Mouse (Mus musculus) Patski (cell line): ENCODE results near the gene Sema4a. TPM values are rescaled to one million over a fixed set of nuclear protein-coding genes. Genes with fewer than 3 reads are reported as not detected.

Experiments used
- ATAC-seq: fragments of 100-300 bp; one replicate; pipeline ENCODE4 v1.8.0; 2021
- CTCF ChIA-PET: fragments of 350-600 bp; sonication (Branson Sonifier 250); formaldehyde crosslinking; loops from one replicate; lab custom pipeline; 2022; ENCODE audit warnings: inconsistent platforms; lab: Charles Lee
- POLR2A ChIA-PET: fragments of 350-600 bp; sonication (Branson Sonifier 250); formaldehyde crosslinking; loops from one replicate; lab custom pipeline; 2022; ENCODE audit warnings: antibody characterized with exemption, inconsistent platforms; lab: Charles Lee
- DNase-seq: peaks from one replicate; pipeline ENCODE4 v3.0.0-alpha.2; 2011; ENCODE audit warnings: low read depth, low spot score
- H3K27me3 ChIP-seq: fragments of 371-371 bp; one replicate; pipeline ENCODE4 v1.5.1; 2021
- CTCF ChIP-seq: fragments of 100-300 bp; IDR thresholded peaks from one replicate; pipeline ENCODE4 v1.5.1; 2021
- in situ Hi-C: fragments of 300-500 bp; cut with MboI; formaldehyde crosslinking; loops from 3 replicates; pipeline ENCODE4 v1.11.1; 2018; ENCODE audit warnings: low pct_unique_long_range_greater_than_20kb, mixed read lengths
- polyA plus RNA-seq: library from polyadenylated mRNA; unstranded; gene quantifications from one replicate; pipeline ENCODE4 v1.2.3, GENCODE M21; 2021

Sema4a gene
- polyA plus RNA-seq, 1 experiment from 2014 or later = 6.6 TPM

DNA sequence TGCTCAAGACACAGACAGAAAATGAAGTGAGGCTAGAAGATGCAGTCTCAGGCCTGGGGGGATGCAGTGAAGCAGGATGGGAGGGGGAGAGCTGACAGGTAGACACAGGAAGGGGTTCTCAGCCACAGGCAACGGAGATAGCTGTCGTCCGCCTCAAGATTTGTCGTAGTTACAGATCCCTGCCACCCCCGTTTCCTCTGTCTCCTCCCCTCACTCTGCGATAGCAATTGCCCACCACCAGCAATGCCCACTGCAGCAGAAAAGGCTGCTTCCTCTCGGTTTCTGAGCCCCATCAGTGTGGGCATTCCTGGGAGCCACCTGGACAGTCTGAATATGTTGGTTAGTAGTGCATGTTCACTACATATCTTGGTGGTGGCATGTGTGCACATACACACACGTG lies 7.6 kb downstream of the Sema4a start:
- TF ChIP-seq CTCF = no peak
- ChIA-PET POLR2A (no interaction called here), CTCF (interaction anchor here (1.5 kb wide), 1 partner anchor 14 kb away, joined by 7 read pairs; no protein-coding TSS in a partner anchor)
- no peak for ATAC-seq
- in situ Hi-C loops = no loop called here
- DNase-seq = no peak
- no peaks in the 10 kb centered on the region for H3K27me3 ChIP-seq

DNA sequence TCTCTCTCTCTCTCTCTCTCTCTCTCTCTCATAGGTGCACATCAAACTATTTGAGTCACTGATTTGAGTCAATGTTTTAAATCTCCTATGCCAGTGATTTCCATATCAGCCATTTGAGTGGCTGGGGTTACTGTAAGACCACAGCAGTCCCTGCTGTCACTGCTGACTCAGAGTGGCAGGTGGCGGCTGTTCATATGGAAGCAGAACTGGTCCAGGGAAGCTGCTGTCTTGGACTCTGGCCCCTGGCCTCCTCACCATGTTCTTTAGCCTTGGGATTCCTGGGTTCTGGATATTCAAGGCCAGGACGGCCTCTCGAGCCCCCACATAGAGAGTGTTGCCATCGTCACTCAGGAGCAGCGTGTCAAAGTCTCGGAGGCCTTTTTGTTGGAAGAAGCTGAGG lies 8.3 kb downstream of the Sema4a start:
- no peak for TF ChIP-seq CTCF
- ChIA-PET CTCF (interaction anchor here (1.5 kb wide), 1 partner anchor 14 kb away, joined by 7 read pairs; no protein-coding TSS in a partner anchor), POLR2A (interaction anchor here (0.8 kb wide), 1 partner anchor 117 kb away, joined by 7 read pairs; the partner anchor contains the start of genes Smg5 and Tmem79)
- in situ Hi-C loops = no loop called here
- H3K27me3 ChIP-seq = no peaks in the 10 kb centered on the region
- ATAC-seq (no peak), DNase-seq (no peak)

DNA sequence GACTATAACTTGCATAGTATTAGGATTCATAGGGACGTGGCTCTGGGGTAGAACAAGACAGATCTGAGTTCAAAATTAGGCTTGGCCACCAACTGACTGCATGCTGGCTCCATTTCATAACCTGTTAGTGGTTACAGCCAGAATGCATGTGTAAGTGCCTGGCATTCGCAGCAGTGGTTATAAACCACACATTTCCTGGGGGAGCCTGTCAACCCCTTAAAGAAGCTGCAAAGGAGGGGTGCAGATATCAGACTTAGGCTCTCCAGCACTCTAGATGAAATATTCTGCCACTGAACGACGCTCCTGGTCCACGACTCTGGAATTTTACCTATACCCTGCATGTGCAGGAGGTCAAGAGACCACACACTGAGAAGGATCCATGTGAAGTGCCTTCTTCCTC lies 8.7 kb downstream of the Sema4a start:
- ChIA-PET POLR2A (interaction anchor here (0.8 to 0.9 kb wide), 2 partner anchors 8 to 116 kb away, joined by 3 to 7 read pairs; partner anchors contain the start of genes Sema4a, Smg5 and Tmem79), CTCF (interaction anchor here (0.7 to 1.1 kb wide), 2 partner anchors 15 to 25 kb away, joined by 3 read pairs; no protein-coding TSS in a partner anchor)
- H3K27me3 ChIP-seq = no peaks in the 10 kb centered on the region
- in situ Hi-C loops = no loop called here
- ATAC-seq = no peak
- no peak for TF ChIP-seq CTCF
- DNase-seq = no peak

DNA sequence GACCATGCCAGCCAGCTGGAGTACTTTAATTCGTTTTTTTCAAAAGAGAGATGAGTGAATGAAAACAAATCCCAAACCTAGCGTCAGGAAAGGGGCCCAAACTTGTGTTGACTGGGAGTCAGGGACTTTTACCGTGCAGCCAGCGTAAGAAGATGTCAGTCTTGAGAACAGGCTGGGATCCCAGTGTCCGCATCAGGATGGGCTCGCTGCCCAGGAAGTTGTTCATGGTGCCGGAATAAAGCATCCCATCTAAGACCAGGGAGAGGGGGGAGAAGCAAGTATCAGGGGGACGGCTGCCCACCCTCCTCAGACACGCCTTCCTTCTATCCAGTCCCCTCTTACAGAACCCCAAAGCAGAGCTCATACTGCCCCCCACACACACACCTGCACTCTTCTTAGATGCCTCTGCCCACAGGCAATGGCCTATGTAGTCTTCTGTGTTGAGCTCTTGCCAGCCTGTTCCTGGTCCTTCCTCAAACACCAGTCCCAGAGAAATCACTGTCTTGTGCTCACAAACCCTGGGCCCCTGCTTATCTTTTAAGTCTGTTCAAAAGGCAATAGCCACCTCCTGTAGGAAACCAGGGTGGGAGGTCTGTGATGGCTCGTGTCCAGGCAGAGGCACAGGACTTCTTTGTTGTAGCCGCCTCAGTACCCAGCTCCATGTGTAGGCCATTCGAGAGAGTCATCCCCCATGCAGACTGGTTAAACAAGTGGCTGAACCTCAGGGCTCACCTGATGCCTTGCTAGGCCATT lies 10.4 kb downstream of the Sema4a start:
- ChIA-PET CTCF (interaction anchor here (1.0 to 3.5 kb wide), 4 partner anchors 8 to 20 kb away, joined by 3 to 14 read pairs (median 6); no protein-coding TSS in a partner anchor), POLR2A (no interaction called here)
- in situ Hi-C loops = no loop called here
- ATAC-seq = no peak
- no peak for DNase-seq
- TF ChIP-seq CTCF = no peak
- H3K27me3 ChIP-seq = no peaks in the 10 kb centered on the region

DNA sequence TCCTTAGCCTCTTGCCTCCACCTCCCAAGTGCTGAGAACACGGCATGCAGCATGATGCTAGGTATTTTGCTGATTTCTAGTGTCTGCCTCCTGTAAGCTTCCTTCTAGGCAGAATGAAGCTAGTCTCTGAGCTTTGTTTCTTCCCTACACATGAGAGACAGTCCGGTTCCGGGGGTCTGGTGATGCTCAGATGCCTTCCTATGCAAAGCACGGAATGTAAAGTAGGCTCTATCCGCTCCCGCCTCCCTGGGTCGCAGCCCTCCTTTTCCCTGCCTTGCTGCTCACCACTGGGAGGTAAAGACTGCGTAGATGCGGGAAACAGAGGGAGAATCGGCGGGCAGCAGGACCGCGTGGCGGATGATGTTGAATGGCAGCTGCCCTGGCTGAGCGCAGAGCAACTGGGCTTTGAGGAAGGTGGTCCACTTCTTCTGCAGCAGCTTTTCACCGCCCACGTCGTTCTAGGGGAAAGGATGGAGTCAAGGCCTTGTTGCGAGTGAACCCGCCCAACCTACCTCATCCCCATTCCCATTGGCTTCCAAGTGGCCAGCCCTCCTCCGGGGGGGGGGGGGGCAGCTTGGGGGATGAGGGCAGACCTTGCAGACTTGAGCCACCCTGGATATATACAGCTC lies 11.5 kb downstream of the Sema4a start:
- no peak for TF ChIP-seq CTCF
- ChIA-PET POLR2A (no interaction called here), CTCF (interaction anchor here (1.4 to 3.5 kb wide), 5 partner anchors 9 to 43 kb away, joined by 3 to 14 read pairs (median 9); no protein-coding TSS in a partner anchor)
- in situ Hi-C loops = no loop called here
- no peaks in the 10 kb centered on the region for H3K27me3 ChIP-seq
- no peak for DNase-seq
- no peak for ATAC-seq

DNA sequence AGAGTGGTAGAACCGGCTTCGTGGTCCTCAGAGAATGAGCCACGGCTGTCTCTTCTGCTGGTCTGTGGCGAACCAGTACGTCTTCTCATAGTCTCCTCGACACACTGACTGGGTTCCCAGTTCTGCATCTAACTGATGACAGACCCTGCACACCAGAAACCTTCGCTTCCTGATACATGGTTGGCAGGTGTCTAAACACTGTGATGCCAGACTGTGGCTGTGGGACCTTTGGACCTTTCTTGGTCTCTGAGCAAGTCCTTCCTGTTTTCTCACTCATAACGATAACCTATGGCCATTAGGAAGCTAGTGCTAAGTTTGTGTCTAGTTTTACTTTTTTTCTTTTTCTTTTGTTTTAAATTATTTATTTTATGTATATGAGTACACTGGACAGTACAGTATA lies 12.5 kb downstream of the Sema4a start:
- in situ Hi-C loops = no loop called here
- POLR2A ChIA-PET = no interaction called here

DNA sequence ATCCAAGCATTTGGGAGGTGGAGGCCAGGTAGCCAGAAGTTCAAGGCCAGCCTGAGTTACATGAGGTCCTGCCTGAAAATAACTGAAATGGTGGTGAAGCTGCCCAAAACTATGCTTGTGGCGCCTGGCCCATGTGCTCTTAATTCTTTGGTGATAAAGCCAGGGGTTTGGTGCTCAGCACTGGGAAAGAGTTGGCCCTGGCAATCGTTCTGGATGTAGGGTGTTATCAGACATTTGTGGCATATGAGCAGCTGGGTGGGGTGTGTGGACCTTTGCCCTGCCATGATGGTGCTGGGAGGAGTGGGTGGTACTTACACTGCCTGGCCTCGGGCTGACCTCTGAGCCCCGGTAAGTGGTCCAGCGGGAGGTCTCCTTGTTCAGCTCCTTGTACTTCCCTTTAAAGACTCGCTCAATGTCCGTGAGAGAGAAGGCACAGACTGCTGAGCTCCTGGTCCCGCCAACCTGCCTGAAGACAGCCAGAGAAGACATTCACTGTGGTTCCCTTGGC lies 13.3 kb downstream of the Sema4a start:
- CTCF ChIA-PET = interaction anchor here (1.7 to 3.5 kb wide), 3 partner anchors 9 to 41 kb away, joined by 4 to 14 read pairs (median 10); no protein-coding TSS in a partner anchor
- DNase-seq (no peak), ATAC-seq (no peak)
- POLR2A ChIA-PET = no interaction called here
- in situ Hi-C loops = no loop called here
- TF ChIP-seq CTCF = no peak
- H3K27me3 ChIP-seq = no peaks in the 10 kb centered on the region

More for the DNA sequence above, 12.5 kb downstream of the Sema4a start:
- CTCF ChIA-PET = interaction anchor here (1.5 to 3.5 kb wide), 4 partner anchors 8 to 42 kb away, joined by 3 to 14 read pairs (median 10); no protein-coding TSS in a partner anchor
- no peak for ATAC-seq
- H3K27me3 ChIP-seq = no peaks in the 10 kb centered on the region
- DNase-seq = no peak
- no peak for TF ChIP-seq CTCF

DNA sequence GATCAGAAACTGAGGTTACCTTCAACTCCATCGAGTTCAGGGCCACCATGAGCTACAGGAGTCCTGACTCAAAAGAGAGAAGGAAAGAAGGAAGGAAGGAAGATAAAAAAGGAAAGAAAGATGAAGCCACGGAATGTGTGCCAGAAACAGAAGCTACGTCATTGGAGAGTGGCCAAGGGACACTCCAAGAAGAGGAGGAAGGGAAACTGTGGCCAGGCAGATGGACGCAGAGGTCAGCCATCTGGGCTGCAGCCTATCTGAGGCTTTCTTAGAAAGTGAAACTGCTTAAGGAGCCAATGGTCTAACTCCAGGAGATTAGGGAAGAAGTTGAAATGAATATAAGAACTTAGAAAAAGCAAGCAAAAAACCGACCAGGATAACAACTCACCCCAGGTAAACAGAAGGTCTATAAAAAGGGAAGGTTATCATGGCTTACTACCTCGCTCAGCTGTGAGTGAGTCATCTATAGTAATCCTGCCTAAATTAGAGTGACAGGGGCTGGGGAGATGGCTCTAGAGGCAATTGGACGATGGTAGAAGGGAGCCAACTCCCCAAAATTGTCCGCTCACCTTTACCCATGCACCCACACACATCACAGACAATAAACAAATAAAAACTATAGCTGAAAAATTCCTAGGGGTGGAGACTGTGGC lies 14.4 kb downstream of the Sema4a start:
- POLR2A ChIA-PET = interaction anchor here (0.6 to 1.5 kb wide), 4 partner anchors 9 to 44 kb away, joined by 3 to 5 read pairs (median 4); no protein-coding TSS in a partner anchor
- no peak for ATAC-seq
- no peak for DNase-seq
- H3K27me3 ChIP-seq = no peaks in the 10 kb centered on the region
- CTCF ChIA-PET = interaction anchor here (1.2 to 2.1 kb wide), 6 partner anchors 10 to 28 kb away, joined by 3 to 7 read pairs (median 4); no protein-coding TSS in a partner anchor
- in situ Hi-C loops = no loop called here
- TF ChIP-seq CTCF = no peak

DNA sequence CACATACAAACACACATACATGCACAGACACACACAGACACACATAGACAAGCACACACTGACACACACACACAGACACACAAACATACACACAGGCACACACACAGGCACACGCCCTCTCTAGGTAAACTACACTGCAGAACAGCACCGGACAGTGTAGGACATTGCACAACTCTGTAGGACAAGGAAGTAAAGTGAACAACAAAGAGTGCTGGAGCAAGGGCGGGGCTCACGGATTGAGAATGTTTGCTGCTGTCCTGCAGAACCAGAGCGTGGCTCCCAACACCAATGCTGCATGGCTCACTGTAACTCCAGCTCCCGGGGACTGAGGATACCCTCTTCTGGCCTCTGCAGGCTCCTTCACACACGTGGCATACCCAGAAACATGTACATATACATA lies 18.1 kb downstream of the Sema4a start:
- ATAC-seq (no peak), DNase-seq (no peak)
- CTCF ChIA-PET = interaction anchor here (1.1 kb wide), 1 partner anchor 8 kb away, joined by 3 read pairs; no protein-coding TSS in a partner anchor
- in situ Hi-C loops = no loop called here
- POLR2A ChIA-PET = no interaction called here
- no peak for TF ChIP-seq CTCF
- H3K27me3 ChIP-seq = no peaks in the 10 kb centered on the region

DNA sequence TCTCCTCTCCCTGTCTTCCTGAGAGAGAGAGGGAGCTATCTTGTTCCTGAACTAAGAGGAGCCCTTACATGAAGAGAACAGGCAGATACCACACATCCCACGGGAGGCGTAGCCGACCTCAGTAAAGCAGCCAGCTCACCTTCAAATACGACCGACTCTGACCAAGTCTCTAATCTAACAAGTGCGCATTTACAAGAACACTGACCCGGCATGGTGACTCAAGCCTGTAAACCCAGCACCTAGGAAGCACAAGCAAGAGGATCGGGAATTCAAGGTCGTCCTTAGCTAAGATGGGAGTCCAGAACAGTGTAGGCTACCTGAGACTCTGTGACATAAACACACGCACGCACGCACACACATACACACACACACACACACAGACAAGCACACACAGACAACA lies 18.5 kb downstream of the Sema4a start:
- CTCF ChIA-PET = interaction anchor here (1.1 kb wide), 1 partner anchor 8 kb away, joined by 3 read pairs; no protein-coding TSS in a partner anchor
- ATAC-seq (no peak), DNase-seq (no peak)
- TF ChIP-seq CTCF = no peak
- H3K27me3 ChIP-seq = no peaks in the 10 kb centered on the region
- POLR2A ChIA-PET = no interaction called here
- in situ Hi-C loops = no loop called here
